Mouse (Mus musculus) heart, postnatal 36 days (tissue): Measurements from ENCODE around the gene Tfr2. TPM values are rescaled to one million over a fixed set of nuclear protein-coding genes. Genes with fewer than 3 reads are reported as not detected.

Experiments used
- DNase-seq, 2 experiments: peaks; one replicate each; pipeline ENCODE4 v3.0.0; 2021 to 2022
- intact Hi-C: fragments of 180-260 bp; cut with DNase I; formaldehyde crosslinking; loops from one replicate; pipeline ENCODE4 v1.15.1; 2025
- total RNA-seq, 2 experiments: library from RNA; stranded (reverse); gene quantifications; 2 replicates each; pipeline ENCODE4 v1.2.3; 2021

Gene Tfr2
- total RNA-seq: not detected

- intact Hi-C loops: no loop called here
- DNase-seq: peak; percentile 37 to 51
Measured at GRCm38 (mm10) chr5:137569665-137570064, at the start of gene Tfr2. Tfr2 (plus strand) TSS chr5:137569840.

- DNase-seq: no peak
- intact Hi-C loops: loop anchor here (10.0 kb wide), 1 partner anchor 643 kb away; the partner anchor contains the start of gene Cops6
Measured at GRCm38 (mm10) chr5:137521861-137522260, 47.8 kb upstream of the Tfr2 start.

GRCm38 (mm10) chr5:137522711-137523110 lies 46.9 kb upstream of the Tfr2 start:
- intact Hi-C loops: loop anchor here (10.0 kb wide), 1 partner anchor 642 kb away; the partner anchor contains the start of gene Cops6
- DNase-seq: no peak

GRCm38 (mm10) chr5:137523396-137524250 lies 46.0 kb upstream of the Tfr2 start:
- intact Hi-C loops: loop anchor here (10.0 kb wide), 1 partner anchor 641 kb away; the partner anchor contains the start of gene Cops6
- no peak for DNase-seq

GRCm38 (mm10) chr5:137524251-137524515 lies 45.5 kb upstream of the Tfr2 start:
- DNase-seq: no peak
- intact Hi-C loops: loop anchor here (10.0 kb wide), 1 partner anchor 641 kb away; the partner anchor contains the start of gene Cops6

GRCm38 (mm10) chr5:137524671-137525070 lies 45.0 kb upstream of the Tfr2 start:
- intact Hi-C loops: loop anchor here (10.0 kb wide), 1 partner anchor 640 kb away; the partner anchor contains the start of gene Cops6
- no peak for DNase-seq

- intact Hi-C loops: loop anchor here (10.0 kb wide), 1 partner anchor 639 kb away; the partner anchor contains the start of gene Cops6
- no peak for DNase-seq
Measured at GRCm38 (mm10) chr5:137525511-137525910, 44.1 kb upstream of the Tfr2 start.

- DNase-seq: peak in 1 of 2 experiments; percentile 36
- intact Hi-C loops: loop anchor here (10.0 kb wide), 1 partner anchor 638 kb away; the partner anchor contains the start of gene Cops6
Measured at GRCm38 (mm10) chr5:137526192-137526936, 43.3 kb upstream of the Tfr2 start.

GRCm38 (mm10) chr5:137527413-137527812 lies 42.2 kb upstream of the Tfr2 start:
- intact Hi-C loops: loop anchor here (10.0 kb wide), 1 partner anchor 637 kb away; the partner anchor contains the start of gene Cops6
- DNase-seq: no peak

- intact Hi-C loops: loop anchor here (10.0 kb wide), 1 partner anchor 636 kb away; the partner anchor contains the start of gene Cops6
- DNase-seq: no peak
Measured at GRCm38 (mm10) chr5:137528247-137528968, 41.2 kb upstream of the Tfr2 start.

GRCm38 (mm10) chr5:137529221-137529995 lies 40.2 kb upstream of the Tfr2 start:
- intact Hi-C loops: loop anchor here (10.0 kb wide), 1 partner anchor 635 kb away; the partner anchor contains the start of gene Cops6
- DNase-seq: no peak

GRCm38 (mm10) chr5:137530075-137530474 lies 39.6 kb upstream of the Tfr2 start:
- intact Hi-C loops: loop anchor here (5.0 kb wide), 1 partner anchor 178 kb away; the partner anchor contains the start of gene Ephb4
- DNase-seq: no peak

GRCm38 (mm10) chr5:137530588-137531413 lies 38.8 kb upstream of the Tfr2 start:
- intact Hi-C loops: loop anchor here (5.0 kb wide), 1 partner anchor 178 kb away; the partner anchor contains the start of gene Ephb4
- peak; percentile 68 to 76 for DNase-seq

GRCm38 (mm10) chr5:137531414-137532130 lies 38.1 kb upstream of the Tfr2 start:
- intact Hi-C loops: loop anchor here (2.0 to 5.0 kb wide), 3 partner anchors 69 to 215 kb away; partner anchors contain the start of genes Ephb4 and Mospd3

GRCm38 (mm10) chr5:137532131-137532807 lies 37.4 kb upstream of the Tfr2 start:
- intact Hi-C loops: loop anchor here (2.0 to 5.0 kb wide), 3 partner anchors 69 to 215 kb away; partner anchors contain the start of genes Ephb4 and Mospd3

More at GRCm38 (mm10) chr5:137531414-137532130, 38.1 kb upstream of the Tfr2 start:
- DNase-seq: peak; percentile 68 to 74

GRCm38 (mm10) chr5:137532808-137533116 lies 36.9 kb upstream of the Tfr2 start:
- intact Hi-C loops: loop anchor here (1.0 to 5.0 kb wide), 5 partner anchors 21 to 214 kb away; partner anchors contain the start of genes Ephb4, Mospd3 and Pop7
- DNase-seq: no peak

More at GRCm38 (mm10) chr5:137532131-137532807, 37.4 kb upstream of the Tfr2 start:
- DNase-seq: peak; percentile 46 to 58
